Mouse (Mus musculus) layer of hippocampus, adult 11-12 months (tissue): ENCODE measurements around the gene Calm3.

Experiments used
- DNase-seq: peaks from one replicate; pipeline ENCODE4 v3.0.0; 2022; ENCODE audit warnings: low spot score

Gene Calm3

DNA sequence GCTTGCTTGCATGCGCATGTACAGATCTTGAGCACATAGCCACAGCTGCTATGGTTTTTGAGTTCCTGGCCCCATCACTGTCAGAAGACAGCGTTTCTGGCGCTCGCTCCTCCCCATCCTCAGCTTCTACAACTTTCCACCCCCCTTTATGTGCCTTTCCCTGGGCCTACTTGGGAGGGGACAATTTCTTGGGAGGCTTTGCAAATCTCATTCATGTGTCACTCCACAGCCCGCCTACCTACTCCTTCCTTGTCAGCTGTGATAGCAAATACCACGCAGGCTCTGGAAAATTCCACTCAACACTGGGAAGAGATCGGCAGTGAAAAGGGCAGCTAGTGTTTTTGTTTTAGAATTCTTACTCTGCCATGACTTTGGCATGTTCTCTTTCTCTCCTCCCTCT, 16.4 kb upstream of the Calm3 start:
- peak; percentile 61 for DNase-seq

DNA sequence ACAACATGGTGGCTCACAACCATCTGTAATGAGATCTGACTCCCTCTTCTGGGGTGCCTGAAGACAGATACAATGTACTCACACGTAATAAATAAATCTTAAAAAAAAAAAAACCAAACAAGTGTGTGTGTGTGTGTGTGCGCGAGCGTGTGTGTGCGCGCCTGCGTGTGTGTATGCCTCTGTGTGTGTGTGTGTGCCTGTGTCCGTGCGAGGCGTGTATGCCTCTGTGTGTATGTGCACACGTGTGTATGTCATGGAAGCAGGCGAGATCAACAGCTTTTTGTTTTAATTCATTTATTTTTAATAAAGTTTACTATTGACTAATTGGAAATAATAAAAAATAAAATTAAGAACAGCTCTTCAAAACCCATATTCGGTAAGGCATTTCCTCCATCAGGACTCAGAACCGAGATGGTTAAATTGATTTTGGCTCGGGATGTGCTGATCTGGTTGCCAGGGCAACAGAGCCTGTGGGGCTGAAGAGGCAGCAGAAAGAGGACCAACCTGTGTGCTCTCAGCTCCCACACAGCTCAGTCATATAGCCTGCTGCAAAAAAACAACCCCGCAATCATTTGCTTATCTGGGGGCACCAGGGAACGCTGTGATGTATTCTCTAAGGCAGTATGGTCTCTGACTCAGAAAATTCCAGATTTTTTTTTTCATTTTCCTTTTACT, 14.3 kb upstream of the Calm3 start:
- peak; percentile 78 for DNase-seq

DNA sequence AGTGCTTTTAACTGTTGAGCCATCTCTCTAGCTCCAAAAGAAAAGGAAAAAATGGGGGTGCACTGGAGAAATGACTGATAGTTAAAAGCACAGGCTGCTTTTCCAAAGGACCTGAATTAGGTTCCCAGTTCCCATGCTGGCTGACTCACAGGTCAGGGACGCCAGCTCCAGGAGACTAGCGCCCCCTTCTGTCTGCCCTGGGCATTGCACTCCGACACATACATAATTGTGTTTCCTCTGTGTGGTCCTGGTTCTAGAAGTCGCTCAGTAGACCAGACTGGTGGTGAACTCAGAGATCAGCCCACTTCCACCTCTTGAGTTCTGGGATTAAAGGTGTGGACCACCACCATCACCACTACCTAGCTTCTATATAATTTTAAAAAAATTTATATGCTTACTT, 13.4 kb upstream of the Calm3 start:
- DNase-seq = no peak

DNA sequence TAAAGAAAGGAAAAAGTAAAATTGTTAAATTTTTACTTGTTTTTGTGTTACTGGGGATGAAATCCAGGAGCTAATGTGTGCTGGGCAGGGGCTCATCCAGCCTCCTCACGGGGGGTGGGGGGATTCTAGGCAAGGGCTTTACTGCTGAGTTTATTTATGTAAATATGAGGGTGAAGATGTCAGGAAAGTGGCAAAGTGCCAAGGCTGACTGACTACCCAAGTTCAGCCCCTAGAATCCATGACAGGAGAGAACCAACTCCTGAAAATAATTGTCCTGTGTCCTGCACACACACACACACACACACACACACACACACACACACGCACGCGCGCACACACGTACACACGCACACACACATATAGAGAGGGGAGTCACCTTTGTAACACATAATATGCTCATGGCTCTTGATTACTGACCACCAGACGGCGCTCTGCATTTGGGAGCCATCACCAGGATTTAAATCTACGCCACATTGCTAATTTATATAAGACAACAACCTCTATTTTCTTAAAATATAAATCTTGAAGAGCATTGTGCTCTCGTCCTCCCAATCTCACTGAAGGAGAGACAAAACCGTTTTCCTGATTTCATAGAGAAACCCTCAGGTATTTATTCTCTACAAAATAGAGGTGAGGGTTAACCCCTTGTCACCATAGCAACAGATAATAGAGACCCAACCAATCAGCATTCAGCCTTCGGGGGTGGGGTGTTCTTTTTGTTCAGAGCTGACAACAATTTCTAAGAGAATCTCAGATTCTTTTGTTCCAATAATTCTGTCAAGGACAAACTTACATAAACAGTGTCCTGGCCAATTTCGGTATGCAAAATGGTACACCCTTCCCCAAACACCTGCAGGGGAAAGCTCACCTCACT, 9.0 kb upstream of the Calm3 start:
- peak; percentile 80 for DNase-seq

DNA sequence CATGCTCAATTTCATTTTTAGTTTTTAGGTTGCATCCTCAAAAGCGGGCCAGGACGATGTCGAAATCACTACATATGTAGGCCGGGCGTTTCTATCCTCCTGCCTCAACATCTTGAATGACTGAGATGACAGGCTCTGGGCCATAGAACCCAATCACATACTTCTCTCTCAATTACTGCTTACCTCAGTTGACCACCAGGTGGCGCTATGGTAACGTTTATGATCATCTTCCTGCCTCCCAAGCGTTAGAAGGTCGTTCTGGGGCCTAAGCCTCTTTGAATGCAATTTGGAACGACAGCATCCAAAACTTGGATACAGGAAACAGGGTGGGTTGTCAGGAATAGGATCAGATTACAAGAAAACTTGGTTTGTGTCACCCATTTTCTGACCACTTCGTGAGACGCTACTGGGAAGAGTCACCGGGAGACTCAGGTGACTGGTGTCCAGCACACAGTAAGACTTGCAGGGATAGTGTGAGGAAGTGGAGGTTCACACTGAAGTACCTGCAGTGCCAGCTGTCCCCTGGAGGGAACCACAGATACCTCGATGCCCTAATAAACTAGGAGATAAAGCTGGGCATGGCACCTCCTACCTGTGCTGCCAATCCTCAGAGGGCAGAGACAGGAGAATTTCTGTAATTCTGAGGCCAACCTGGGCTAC, 8.2 kb upstream of the Calm3 start:
- peak; percentile 94 for DNase-seq

DNA sequence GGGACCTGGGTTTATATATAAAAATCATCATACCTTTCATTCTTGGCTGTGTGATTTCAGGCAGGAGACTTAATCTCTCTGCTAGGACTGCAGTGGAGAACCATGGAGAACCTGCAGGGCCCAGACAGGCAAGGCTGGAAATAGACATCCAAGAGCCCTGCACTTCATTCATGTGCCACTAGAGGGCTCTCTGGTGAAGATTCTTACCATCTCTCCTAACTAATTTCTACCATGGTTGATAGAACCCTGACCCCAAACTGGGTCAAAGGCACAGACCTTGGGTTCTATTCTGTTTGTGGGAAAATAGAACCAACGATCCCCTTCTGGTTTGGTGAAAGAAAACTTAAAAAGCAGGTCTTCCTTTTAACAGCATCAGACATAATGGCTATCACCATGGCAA, 6.9 kb upstream of the Calm3 start:
- peak; percentile 87 for DNase-seq

DNA sequence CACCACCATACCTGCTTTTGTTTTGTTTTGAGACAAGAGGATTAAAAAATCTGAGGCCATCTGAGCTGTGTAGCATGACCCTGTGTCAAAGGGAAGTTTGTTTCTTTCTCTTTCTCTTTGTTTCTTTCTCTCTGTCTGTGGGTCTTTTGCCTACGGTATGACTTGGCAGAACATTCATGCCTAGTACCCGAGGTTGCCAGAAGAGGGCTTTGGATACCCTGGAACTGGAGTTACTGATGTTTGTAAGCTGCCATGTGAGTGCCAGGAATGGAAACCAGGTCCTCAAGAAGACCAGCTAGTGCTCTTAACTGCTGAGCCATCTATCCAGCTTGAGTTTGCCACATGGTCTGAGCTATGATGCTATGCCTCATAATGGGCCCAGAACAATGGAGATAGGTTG, 4.4 kb upstream of the Calm3 start:
- no peak for DNase-seq

DNA sequence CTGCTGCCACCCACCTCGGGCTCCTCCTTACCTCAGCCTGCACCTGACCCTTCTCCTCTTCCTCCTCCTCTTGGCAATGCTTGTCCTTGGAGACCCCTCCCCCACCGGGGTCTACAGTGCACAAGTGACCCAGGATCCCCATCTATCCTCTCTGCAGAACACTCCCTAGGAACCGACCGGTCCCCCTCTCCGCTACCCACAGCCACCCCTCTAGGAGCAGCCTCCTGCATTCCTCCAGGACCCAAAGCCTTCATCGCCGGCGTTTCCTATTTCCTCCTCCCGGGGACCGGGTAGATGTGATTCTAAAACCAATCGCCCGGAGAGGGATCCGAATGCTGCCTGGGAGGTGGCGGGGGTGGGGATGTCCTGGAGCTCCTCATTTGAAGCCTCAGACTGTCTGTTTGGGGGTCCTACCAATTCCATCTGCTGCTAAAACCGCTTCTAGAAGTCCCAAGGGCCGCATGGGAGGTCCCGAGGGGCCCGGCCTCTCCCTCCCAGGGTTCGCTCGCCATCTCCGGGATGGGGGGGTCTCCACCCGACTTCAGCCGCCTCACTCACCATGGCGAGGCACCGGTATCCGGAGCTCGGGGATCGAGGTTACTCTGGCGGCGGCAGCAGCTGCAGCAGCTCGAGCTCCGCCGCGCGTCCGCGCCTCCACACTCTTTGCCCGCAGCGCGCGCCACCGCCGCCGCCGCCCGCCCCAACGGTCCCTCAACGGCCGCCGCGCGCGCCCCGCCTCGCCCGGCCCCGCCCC, 454 bp downstream of the Calm3 start:
- DNase-seq = peak; percentile 63

DNA sequence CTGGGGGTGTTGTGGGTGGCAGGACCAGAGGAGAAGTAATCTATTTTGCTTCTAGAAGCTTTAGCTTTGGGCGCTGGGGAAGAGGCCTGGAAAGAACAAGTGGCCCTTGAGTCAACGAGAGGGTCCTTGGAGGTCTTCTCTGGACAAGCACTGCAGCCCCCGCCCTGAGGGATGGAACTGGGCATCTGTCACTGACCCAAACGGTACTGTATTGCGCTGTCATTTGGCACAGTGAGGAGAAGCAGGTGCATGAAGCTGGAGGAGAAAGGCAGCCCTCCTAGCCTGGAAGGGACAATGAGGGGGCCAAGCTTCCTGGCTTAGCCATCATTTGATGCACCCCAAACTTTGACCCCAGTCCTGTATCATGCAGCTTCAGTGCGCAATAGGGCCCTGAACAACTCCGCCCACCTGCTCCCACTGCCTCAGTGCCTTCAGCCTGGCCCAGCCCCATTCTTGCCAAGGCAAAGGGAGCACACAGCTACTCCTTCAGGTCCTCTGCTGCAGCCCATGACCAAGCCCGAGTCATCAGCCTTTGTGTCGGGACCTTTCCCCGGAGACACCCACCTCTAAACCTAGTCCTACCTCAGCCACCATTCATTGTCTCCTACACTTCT, 1.4 kb downstream of the Calm3 start:
- DNase-seq = peak; percentile 63

DNA sequence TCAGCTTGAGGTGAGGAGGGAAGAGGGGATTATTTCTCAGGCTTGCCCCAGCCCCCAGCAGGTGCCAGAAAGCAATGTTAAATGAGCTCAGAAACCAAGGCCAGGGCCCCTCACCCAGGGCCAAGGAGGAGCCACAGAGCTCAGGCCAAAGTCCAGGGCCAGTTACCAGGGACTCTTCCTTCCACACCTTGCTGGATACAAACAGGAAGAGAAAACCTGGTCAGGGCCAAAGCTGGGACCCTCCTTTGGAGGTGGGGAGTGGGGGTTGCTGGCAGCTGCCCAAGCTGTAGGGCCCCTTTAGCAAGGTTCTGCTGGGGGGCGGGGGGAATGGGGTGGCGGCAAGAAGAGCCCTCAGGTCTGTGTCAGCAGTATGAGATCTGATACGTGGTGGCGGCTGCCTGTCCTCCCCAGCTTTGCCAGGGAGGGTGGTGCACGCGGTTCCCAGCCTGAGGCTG, 2.0 kb downstream of the Calm3 start:
- DNase-seq = no peak

DNA sequence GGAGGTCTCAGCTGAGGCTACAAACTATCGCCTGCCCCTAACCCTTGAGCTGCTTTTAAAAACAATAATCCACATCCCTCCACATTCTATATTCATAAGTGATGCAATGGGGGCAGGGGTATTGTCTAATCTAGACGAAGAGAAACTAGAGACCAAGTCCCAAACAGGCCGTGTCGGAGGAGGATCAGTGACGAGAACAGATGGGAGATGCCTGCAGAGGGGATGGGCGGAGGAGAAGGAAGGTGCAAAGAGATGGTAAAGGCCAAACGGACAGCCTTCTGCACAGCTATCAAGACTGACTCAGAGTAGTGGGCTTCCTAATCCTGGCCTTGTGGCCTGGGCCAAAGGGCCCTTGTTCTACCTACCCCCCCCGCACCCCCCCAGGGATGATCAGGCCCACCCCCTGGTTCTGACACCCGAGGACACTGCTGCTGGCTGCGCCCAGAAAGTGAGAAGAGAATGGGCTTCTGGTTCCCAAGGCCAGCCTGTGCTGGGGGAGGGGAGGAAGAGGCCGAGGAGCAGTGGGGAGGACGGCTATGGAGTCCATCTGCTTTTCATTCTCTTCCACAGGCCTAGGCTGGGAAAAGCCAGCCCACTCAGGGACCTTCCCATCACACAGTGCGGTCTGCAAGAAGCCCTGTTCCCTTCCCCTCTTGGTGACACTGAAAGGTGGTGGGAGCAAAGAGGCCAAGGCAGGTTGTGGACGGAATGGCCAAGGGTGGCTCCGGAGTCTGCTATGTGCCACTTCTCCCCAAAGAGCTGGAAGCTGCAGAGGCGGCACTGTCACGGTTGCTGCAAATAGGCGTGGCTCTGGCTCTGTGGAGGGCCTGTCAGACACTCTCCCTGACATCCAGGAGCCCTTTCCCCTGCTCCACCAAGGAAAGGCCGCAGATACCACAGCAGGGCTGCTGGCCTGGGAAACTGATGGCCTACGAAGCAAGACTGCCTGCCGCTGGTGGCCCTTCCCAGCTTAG, 2.8 kb downstream of the Calm3 start:
- peak; percentile 46 for DNase-seq

DNA sequence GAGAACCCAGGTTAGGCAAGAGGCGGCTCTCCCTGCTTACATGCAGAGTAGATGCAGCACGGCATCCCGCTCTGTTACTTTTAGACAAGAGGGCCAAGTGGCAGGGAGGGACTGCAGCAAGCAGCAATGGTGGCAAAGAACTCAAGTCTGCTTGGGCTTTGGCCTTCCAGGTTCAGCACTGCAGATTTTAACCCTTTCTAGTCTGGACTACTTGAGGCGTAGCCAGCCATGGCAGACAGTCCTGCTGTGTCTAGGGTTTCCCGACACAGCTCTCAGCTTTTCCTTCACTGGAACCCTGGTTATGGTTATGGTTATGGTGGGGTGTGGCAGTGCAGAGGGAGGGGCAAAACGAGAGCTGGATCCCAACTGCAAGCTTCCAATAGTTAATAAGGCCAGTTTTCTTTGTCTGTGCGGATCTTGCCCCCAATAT, 3.7 kb downstream of the Calm3 start:
- peak; percentile 45 for DNase-seq

DNA sequence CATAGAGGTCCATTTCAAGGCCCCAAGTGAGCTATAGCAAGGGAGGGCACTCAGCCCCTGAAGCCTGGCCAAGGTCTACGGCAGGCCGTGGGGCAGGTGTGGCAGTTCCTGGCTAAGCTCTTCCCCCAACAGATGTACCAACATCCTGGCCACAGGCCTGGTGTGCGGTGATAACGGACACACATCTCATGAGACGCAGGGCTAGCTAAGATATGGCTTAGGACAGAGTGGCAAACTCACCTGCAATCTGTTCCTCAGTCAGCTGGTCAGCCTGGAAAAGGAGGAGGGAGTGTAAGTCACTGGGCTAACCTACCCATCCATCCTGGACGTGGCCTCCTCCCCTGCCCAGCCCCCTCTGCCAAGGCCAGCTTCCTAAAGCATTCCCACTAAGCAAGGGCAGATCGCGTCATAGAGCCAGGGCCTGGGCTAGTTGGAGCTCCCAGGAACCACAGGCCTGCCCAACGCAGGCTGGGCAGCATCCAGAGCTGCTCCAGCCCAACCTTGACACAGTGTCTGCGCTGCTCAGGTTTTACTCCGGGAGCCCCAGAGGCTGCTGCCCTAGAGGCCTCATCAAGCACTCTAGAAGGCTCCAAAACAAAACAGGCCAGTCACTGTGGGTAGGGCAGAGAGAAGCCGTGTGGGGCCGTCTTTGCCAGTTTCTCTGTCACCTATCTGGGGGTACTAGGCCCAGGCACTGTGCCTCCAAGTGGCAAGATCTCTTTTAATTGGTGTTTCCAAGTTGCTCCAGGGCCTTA, 4.3 kb downstream of the Calm3 start:
- no peak for DNase-seq

DNA sequence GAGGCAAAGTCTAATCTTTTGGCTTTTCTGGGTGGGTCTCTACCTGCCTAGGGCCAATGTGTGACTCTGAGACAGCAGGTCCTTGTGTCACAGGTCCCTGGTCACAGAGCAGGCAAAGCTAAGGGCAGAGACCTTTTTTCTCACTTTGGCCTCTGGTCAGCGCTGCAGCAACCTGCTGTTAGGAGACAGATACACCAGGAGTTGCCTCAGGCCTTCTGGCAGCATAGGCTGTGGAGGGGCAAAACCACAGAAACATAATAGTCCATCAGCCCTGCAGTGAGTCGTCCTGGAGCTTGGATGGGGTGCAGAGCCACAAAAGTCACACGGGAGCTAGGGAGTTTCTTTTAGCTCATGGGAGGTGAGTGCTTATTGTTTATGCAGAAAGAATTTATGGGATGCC, 5.2 kb downstream of the Calm3 start:
- no peak for DNase-seq

DNA sequence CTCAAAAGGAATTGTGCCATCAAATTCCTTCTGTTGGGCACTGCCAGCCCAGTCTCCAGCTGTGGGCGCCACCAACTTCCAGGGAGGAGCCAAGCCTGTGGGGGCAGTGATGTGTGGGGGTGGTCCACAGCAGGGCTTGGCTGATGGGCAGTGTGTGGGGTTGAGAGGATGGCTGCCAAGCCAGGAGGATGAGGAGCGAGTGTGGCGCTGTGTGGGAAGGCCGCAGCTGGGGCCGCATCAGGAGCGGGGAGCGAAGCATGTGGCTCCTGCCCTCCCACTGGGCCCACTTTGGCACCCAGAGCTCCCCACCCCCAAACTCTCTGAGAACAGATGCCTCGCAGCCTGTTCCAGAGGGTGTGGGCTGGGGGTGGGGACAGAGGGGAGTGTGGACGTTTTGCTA, 5.9 kb downstream of the Calm3 start:
- peak; percentile 74 for DNase-seq

DNA sequence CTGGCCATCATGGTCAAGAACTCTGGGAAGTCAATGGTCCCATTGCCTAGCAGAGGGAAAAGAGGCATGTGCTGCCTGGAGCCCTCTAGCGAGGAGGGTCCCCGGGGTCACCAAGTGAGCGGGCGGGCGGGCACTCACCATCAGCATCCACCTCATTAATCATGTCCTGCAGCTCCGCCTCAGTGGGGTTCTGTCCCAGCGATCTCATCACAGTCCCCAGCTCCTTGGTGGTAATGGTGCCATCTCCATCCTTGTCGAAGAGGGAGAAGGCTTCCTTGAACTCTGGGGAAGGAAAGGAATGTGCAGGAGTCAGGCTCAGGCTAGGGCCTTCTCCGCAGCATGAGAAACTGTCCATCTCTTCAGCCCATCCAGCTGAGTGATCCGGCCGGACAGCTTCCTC, 6.5 kb downstream of the Calm3 start:
- DNase-seq = no peak

DNA sequence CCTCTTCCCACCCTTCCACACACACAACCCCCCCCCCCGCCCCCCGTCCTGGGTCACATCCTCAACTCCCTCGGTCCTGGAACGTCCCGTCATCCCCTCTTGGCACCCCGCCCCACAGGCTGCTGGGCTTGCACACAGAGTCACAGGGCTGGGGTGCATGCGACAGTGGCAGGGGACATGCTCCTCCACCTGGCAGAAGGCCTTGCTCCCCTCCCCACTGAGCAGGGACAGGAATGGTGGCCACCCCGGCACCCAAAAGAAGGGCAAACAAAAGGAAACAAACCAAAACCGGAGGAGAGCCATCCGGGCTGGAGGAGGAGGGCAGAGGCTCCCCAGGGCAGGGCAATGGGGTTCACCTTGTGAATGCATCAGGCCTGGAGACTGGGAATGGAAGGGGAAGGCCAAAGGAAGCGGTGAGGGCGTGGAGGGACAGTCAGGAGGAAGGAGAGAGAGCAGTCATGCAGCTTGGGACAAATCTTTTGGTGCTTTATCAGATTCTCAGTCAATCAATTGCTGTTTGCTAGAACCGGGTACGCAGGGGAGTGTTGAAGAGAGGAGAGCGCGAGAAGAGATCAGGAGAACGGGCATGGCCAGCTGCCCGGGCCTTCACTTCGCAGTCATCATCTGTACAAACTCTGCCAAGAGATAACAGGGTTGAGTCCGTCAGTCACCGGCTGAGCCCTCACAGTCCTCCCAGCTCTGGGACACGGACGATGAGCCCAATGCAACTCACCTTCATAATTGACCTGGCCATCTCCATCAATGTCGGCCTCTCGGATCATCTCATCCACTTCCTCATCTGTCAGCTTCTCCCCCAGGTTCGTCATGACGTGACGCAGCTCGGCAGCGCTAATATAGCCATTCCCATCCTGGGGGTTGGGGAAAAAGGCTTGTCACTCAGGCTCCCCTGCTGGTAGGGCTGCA, 7.3 kb downstream of the Calm3 start:
- DNase-seq = peak; percentile 40

DNA sequence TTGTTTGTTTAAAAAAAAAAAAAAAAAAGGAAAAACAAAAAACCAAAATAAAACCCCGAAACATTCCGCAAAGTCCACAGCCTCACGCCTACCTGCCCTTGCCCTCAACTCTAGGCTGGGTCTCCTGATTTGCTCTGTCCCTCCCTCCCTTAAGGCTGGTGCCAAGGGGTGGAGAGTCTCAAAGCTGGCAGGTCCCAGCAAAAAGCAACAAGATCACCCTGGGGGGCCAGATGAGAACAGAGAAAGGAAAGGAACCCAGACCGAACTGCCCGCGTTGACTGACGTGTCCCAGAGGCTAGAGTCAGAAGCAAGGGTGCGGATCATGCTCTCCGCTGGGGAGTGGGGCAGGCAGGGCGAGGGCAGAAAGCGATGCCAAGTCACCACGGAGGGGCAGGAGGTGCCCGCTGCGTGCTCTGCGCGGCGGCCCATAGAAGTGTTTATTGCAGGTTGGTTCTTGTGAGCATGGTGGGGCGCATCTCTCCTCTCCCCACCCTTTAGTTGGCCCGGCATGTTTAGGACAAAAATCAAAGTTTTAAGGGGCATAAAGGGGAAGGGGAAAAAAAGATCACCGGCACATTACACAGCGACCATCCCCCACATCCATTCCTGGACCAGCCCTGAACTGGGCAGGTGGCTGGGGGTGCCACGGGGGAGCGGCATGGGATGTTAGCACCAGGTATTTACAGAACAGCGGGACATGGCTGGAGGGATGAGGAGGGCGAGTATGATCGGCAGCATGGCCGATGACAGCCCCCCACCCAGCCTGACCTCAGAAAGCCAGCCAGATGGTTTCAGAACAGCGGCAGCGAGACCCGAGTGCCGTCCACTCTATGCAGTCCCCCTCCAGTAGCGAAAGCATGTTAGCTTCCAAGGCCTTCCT, 8.2 kb downstream of the Calm3 start:
- no peak for DNase-seq
